Mouse (Mus musculus) liver, embryonic 11.5 days (tissue): ENCODE data around the gene Mau2. TPM values are rescaled to one million over a fixed set of nuclear protein-coding genes. Genes with fewer than 3 reads are reported as not detected.

ENCODE experiments used
- ATAC-seq: fragments of 200-750 bp; cut with Nextera tagmentation; replicated peaks from 2 replicates; pipeline ENCODE4 v1.8.0; 2017; ENCODE audit warnings: moderate number of reproducible peaks, mild to moderate bottlenecking, moderate TSS enrichment, moderate library complexity; ENCODE audit not compliant: low FRiP score
- DNase-seq: peaks from one replicate; pipeline ENCODE4 v3.0.0-alpha.2; 2017; ENCODE audit warnings: low spot score
- H3K27ac ChIP-seq: fragments of 300-500 bp; sonication (generic); 2 replicates; pipeline ENCODE4 v1.5.1; 2014; ENCODE audit warnings: mild to moderate bottlenecking, low read depth, low read length, control low read depth
- H3K27me3 ChIP-seq: fragments of 300-500 bp; sonication (generic); replicated peaks from 2 replicates; pipeline ENCODE4 v1.6.1; 2014; ENCODE audit warnings: low read length, mixed read lengths; ENCODE audit not compliant: control insufficient read depth, insufficient read depth
- H3K36me3 ChIP-seq: fragments of 300-500 bp; sonication (generic); 2 replicates; pipeline ENCODE4 v1.6.1; 2014; ENCODE audit warnings: mild to moderate bottlenecking, low read length, moderate library complexity, mixed read lengths; ENCODE audit not compliant: control insufficient read depth, insufficient read depth
- H3K4me1 ChIP-seq: fragments of 300-500 bp; sonication (generic); replicated peaks from 2 replicates; pipeline ENCODE4 v1.6.1; 2014; ENCODE audit warnings: low read length, mixed read lengths; ENCODE audit not compliant: control insufficient read depth, insufficient read depth
- H3K4me2 ChIP-seq: fragments of 300-500 bp; sonication (generic); 2 replicates; pipeline ENCODE4 v1.6.1; 2014; ENCODE audit warnings: mild to moderate bottlenecking, control low read depth, moderate library complexity
- H3K4me3 ChIP-seq: fragments of 300-500 bp; sonication (generic); 2 replicates; pipeline ENCODE4 v1.5.1; 2014; ENCODE audit warnings: low read depth, low read length, control low read depth
- H3K9ac ChIP-seq: fragments of 300-500 bp; sonication (generic); 2 replicates; pipeline ENCODE4 v1.6.1; 2014; ENCODE audit warnings: low read depth, low read length, control low read depth
- H3K9me3 ChIP-seq: fragments of 300-500 bp; sonication (generic); 2 replicates; pipeline ENCODE4 v1.6.1; 2016; ENCODE audit warnings: low read length, inconsistent platforms, mixed read lengths; ENCODE audit not compliant: control insufficient read depth
- WGBS: fragments of 180-500 bp; shearing (Covaris S2); extraction: QIAGEN DNeasy Blood & Tissue Kit; methylation state at CpG from one replicate; pipeline ENCODE4 v1.1.7; 2014; 5-methylcytosine and 5-hydroxymethylcytosine counted together
- polyA plus RNA-seq: library from polyadenylated mRNA; unstranded; fragments of >200 nt; fragmentation: Nextera tagmentation; extraction: Ambion mirVana; gene quantifications from 2 replicates; pipeline ENCODE4 v1.2.1, GENCODE M21; 2014

Mau2 gene
- polyA plus RNA-seq: 42.1 and 46.5 TPM in 2 replicates

DNA sequence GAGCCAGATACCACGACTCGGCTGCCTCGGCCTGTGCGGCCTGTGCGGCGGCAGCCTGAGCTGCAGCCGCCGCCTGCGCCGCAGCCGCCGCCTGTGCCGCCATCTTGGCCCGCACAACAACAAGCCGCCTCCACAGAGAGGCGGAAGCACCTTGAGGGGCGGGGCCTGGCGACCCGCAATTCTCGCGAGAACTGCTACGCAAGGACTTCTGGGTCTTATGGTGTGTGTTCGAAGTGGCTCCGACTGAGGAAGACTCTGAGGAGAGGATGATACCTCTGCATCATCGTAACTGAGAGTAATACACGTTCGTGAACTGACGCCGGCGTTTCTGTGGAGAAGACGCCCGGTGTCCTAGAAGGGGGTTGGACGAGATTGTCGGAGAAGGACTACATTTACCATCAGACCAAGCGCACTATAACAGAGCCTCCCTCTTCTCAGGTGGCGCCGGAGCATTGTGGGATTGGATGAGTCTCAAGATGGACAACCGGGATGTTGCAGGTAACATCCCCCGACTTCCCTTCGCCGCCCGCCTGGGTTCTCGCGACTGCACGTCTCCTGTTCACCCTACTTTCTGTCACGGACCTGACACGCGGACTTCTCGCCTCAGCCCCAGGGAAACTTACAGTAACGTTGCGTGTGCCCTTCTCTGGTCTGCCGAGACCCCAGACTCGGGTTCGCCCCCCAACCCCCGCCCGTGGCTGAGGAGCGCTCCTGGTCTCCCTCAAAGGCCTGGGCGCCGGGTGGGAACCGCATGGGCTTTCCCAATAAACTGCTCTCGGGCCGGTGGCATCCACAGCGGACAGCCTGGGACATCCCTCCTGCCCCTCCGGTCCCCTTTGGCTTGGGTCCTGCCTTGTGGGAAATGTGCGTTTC lies at the start of gene Mau2, which contains the start of gene Sugp1:
TSS of gene Mau2 (minus strand) at position 152 of the 873 bp plus-strand sequence.
TSS of gene Sugp1 (plus strand) at position 231 of the 873 bp plus-strand sequence.
- WGBS: under 1% methylated on average over 65 of the region's 65 CpGs
- H3K9me3 ChIP-seq: no peaks in the 10 kb centered on the region
- H3K4me1 ChIP-seq: peaks cover 33% of the 10 kb centered on the region

DNA sequence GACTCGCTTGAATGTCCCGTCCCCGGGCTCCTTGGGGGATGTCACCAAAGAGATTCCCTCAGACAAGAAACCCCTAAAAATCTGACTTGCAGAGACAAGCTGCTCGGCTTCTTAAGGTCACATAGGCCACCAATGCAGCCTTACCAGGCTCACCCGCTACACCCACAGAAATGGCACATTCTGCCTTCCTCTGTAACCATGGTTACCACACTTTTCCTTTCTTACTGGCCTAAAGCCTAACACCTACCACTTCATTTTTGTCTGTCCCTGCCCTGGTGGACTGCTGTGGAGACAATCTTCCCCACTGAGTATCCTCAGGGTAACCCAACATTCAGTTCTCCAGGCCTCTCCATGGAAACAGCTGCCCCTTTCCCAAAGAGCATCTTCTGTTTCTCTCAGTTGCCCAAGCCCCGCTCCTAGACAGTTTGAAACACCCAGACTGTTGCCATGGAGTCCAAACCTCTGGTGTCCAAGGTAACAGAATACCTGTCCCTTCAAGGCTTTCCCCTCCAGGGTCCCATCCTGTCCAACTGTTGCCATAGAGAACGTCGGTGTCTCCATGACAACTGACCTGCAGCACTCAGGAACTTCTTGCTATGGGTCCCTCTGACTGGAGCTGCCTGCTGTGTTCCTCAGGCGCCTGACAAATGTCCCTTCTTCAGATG lies 46.9 kb upstream of the Mau2 start:
- H3K36me3 ChIP-seq: no peaks in the 10 kb centered on the region
- H3K4me1 ChIP-seq: peaks cover 3% of the 10 kb centered on the region; the same call in 1 of the 2 replicates
- no peak overlapping the region for H3K4me2 ChIP-seq
- 55% methylated on average over 9 of the region's 9 CpGs for WGBS
- no peak overlapping the region for H3K27ac ChIP-seq
- ATAC-seq: no peak
- no peak for DNase-seq
- no peaks in the 10 kb centered on the region for H3K9me3 ChIP-seq
- no peak overlapping the region for H3K9ac ChIP-seq
- H3K4me3 ChIP-seq: no peak overlapping the region
- H3K27me3 ChIP-seq: peaks cover 73% of the 10 kb centered on the region

More for the DNA sequence above, at the start of gene Mau2, which contains the start of gene Sugp1:
- no peaks in the 10 kb centered on the region for H3K36me3 ChIP-seq
- H3K4me3 ChIP-seq: peak within 1 kb of the TSS; percentile 99
- ATAC-seq: peak; percentile 91
- peak within 1 kb of the TSS; percentile 54 for H3K27ac ChIP-seq
- H3K9ac ChIP-seq: peak within 1 kb of the TSS; percentile 98
- peak; percentile 97 for DNase-seq
- H3K4me2 ChIP-seq: peak within 1 kb of the TSS; percentile 75
- no peaks in the 10 kb centered on the region for H3K27me3 ChIP-seq

DNA sequence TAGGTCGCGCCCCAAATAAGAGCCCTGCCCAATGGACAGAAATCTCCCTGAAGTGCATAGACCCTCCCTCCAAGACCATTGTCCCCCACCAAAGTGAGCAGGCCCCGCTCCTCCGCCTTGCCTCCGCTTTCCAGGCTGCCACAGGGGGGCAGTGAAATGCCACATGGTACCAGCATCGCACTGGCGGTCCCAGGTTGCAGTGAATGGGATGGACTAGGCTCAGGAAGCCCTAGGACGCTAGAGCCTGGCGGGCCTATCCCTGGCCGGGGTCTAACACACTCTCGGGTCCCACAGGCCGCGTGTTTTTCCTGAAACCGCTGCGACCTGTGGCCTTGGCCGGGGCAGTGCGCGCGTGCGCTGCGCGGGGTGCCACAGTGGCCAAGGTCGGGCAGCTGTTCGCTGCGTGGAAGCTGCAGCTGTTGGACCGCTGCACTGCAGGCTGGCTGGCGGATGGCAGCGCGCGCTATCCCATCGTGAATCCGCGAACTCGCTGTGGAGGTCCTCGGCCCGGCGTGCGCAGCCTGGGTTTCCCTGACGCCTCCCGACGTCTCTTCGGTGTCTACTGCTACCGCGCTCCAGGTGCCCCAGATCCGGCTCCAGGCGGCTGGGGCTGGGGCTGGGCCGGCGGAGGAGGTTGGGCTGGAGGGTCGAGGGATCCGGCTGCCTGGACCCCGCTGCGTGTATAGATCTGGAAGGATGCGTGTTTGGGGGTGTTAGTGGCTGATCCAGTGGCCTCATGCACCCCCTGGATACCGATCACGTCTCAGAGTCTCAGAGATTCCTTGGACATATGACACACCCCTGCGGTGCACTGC lies 45.5 kb upstream of the Mau2 start:
- H3K4me2 ChIP-seq: peak overlapping the region; percentile 54
- ATAC-seq (no peak), DNase-seq (no peak)
- no peaks in the 10 kb centered on the region for H3K36me3 ChIP-seq
- H3K4me3 ChIP-seq: peak overlapping the region; percentile 28
- H3K27me3 ChIP-seq: peaks cover 83% of the 10 kb centered on the region
- H3K9ac ChIP-seq: no peak overlapping the region
- no peaks in the 10 kb centered on the region for H3K9me3 ChIP-seq
- H3K4me1 ChIP-seq: peaks cover 8% of the 10 kb centered on the region
- H3K27ac ChIP-seq: no peak overlapping the region
- WGBS: 7% methylated on average over 56 of the region's 56 CpGs

DNA sequence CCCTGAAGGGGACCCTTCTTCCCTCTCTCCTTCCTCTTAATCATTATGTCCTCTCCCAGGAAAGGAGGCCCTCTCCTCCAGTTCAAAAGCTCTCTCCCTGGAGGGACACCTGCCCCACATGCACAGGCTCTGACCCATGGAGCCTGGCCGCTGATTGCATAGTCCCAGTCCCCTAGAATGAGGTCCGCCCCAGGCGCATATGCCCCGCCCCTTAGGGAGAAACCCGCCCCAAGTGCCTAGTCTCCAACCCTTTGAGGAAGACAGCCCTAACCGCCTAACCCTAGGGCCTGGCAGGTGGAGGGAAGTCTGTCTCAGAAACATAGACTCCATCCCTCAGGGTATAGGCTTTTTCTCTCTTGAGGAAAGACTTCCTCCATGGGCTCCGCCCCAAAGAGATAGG lies 44.7 kb upstream of the Mau2 start:
- Histone ChIP-seq H3K27ac (no peak overlapping the region), H3K9me3 (no peaks in the 10 kb centered on the region), H3K9ac (no peak overlapping the region), H3K27me3 (peaks cover 90% of the 10 kb centered on the region), H3K36me3 (no peaks in the 10 kb centered on the region), H3K4me1 (peaks cover 8% of the 10 kb centered on the region), H3K4me3 (no peak overlapping the region), H3K4me2 (no peak overlapping the region)
- ATAC-seq (no peak), DNase-seq (no peak)
- WGBS: 4% methylated on average over 7 of the region's 7 CpGs

DNA sequence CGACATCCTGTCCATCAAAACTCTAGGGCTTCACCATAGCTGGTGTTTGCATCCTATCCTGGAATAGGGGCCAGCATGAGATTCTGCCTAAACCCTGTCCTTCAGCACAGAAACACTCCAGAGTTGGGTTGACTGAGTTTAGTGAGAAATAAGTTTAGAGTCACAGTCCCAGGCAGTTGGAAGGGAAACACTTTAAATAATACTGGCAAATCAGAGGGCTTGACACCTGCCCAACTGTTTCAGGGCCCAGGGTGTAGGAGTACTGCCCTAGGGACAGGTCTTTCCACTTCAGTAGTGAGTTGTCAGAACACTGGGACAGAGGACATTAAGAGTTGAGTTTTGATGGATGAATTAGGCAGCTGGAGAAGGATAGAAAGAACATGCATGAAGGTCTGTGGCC lies 43.6 kb upstream of the Mau2 start:
- Histone ChIP-seq H3K9ac (no peak overlapping the region), H3K4me3 (no peak overlapping the region), H3K36me3 (no peaks in the 10 kb centered on the region), H3K4me2 (no peak overlapping the region), H3K27ac (no peak overlapping the region), H3K27me3 (peaks cover 88% of the 10 kb centered on the region), H3K4me1 (peaks cover 8% of the 10 kb centered on the region), H3K9me3 (no peaks in the 10 kb centered on the region)
- ATAC-seq: no peak
- DNase-seq: no peak
- WGBS: 41% methylated on average over 1 of the region's 1 CpGs

DNA sequence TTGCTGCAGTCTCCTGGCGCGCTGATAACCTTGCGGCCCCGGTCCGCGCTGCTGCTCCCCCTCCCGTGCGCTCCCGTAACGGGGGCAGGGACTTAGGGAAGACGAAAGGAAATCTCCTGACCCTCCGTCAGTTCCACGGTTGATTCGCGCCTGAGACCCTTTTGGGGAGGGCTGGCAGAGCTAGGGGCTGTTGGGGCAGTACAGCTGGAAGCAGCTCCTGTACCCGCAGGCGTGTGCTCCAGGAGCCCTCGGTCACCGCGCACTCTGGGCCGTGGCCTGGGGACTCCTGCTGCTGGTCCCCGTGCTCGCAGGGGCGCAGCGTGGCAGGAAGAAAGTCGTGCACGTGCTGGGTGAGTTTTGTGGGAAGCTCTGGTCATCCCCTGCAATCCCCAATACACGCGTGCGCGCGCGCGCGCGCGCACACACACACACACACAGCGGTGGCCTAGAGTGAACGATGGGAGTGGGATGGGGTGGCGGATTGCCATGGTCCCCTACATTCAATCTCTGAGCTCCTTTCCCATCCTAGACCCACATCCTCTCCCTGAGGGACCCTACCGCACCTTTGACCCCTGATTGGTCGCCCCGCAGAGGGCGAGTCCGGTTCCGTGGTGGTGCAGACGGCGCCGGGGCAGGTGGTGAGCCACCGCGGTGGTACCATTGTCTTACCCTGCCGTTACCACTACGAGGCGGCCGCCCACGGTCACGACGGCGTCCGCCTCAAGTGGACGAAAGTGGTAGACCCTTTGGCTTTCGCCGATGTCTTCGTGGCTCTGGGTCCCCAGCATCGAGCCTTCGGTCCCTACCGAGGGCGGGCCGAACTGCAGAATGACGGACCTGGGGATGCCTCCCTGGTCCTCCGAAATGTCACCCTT lies 41.9 kb upstream of the Mau2 start:
- Histone ChIP-seq H3K4me3 (peak overlapping the region; percentile 34), H3K9ac (no peak overlapping the region), H3K4me2 (peak overlapping the region; percentile 58), H3K9me3 (no peaks in the 10 kb centered on the region), H3K4me1 (peaks cover 8% of the 10 kb centered on the region), H3K27me3 (peaks cover 76% of the 10 kb centered on the region), H3K27ac (no peak overlapping the region), H3K36me3 (no peaks in the 10 kb centered on the region)
- WGBS: 3% methylated on average over 71 of the region's 71 CpGs
- peak; percentile 52 for DNase-seq
- no peak for ATAC-seq

DNA sequence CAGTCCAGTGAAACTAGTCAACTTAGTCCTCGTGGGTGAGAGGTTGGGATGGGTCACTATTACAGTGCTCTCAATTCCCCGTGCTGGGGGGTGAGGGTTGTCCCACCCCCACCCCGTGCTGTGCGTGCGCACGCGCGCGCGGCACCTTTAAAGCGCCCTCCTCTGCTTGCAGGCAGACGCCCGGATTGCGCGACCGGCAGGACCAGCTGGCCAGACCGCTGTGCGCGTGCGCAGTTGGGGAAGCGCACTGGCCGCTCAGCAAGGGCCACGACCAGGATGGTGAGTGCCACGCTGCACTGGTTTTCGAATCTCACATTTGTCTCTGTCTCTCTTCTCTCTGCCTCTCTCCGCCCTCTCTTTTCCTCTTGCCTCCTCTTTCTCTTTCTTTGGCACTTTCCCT lies 40.8 kb upstream of the Mau2 start, which contains the start of gene Hapln4:
TSS of gene Hapln4 (plus strand) at position 173 of the 400 bp plus-strand sequence.
- no peak within 1 kb of the TSS for H3K27ac ChIP-seq
- H3K4me3 ChIP-seq: peak within 1 kb of the TSS; percentile 34
- H3K9me3 ChIP-seq: no peaks in the 10 kb centered on the region
- WGBS: 2% methylated on average over 26 of the region's 26 CpGs
- no peaks in the 10 kb centered on the region for H3K36me3 ChIP-seq
- peaks cover 8% of the 10 kb centered on the region for H3K4me1 ChIP-seq
- H3K27me3 ChIP-seq: peaks cover 65% of the 10 kb centered on the region
- DNase-seq (peak; percentile 53), ATAC-seq (no peak)
- peak within 1 kb of the TSS; percentile 58 for H3K4me2 ChIP-seq
- H3K9ac ChIP-seq: no peak within 1 kb of the TSS
